Mouse (Mus musculus): ENCODE measurements at regions not wholly inside any gene's neighbourhood (a gene's known extent, or its start where the extent isn't known, plus 50 kb on each side); places are given as distances from the start of the nearest gene placed in this dataset.
A peak's percentile ranks its signal among the peaks of the same experiment; 100 is the strongest.

DNA sequence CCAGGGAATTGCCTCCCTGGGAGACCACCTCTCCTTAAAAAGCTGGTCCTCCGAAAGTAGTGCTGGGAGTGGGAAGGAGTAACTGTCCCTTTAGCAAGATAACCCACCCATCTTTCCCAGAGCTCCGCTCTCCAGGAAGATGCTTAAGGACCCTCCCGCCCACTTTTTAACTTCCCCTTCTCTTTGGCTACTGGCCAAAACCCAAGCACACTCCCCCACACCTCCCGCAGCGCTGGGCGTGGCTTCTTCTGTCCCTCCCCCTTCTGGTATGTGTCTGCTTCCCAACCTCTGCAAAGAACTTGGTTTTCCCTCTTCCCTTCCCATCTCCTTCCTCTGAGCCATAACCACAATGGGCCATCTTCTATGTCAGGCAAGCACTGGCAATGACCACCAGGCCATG, 85.4 kb downstream of the Rpap3 start:
- no peak for DNase-seq (ENCODE audit: low read depth, low spot score)

GRCm38 (mm10) chr15:97619764-97620163, 85.9 kb downstream of the Rpap3 start:
- DNase-seq (ENCODE audit: low read depth, low spot score), result no peak

- DNase-seq (ENCODE audit: low read depth, low spot score), result no peak
Observed at GRCm38 (mm10) chr15:97612325-97612724, 93.3 kb downstream of the Rpap3 start.

- no peak for DNase-seq (ENCODE audit: low read depth, low spot score)
Observed at GRCm38 (mm10) chr15:97610767-97611166, 94.9 kb downstream of the Rpap3 start.

- no peak for DNase-seq (ENCODE audit: low read depth, low spot score)
Observed at GRCm38 (mm10) chr15:97609496-97609895, 96.1 kb downstream of the Rpap3 start.

DNA sequence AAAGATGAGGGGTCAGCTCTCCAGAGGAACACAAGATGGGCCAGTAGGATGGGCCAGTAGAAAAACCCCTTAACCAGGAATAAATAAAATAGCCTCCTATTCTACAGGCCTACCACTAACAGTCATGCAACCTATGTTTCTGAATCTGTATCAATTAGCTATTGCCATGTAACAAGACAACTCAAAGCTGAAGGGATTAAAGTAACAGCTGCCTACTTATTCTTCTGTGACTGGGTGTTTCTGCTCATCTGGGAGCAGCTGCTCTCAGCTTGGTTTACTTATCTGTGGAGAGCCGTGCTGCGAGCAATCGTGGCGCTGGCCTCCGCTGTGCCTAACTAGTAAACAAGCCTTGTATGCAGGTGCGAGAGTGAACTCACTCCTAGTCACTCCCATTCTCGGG, 97.0 kb downstream of the Rpap3 start:
- no peak for DNase-seq (ENCODE audit: low read depth, low spot score)

GRCm38 (mm10) chr15:97607617-97608206, 97.9 kb downstream of the Rpap3 start:
- no peak for DNase-seq (ENCODE audit: low read depth, low spot score)

DNA sequence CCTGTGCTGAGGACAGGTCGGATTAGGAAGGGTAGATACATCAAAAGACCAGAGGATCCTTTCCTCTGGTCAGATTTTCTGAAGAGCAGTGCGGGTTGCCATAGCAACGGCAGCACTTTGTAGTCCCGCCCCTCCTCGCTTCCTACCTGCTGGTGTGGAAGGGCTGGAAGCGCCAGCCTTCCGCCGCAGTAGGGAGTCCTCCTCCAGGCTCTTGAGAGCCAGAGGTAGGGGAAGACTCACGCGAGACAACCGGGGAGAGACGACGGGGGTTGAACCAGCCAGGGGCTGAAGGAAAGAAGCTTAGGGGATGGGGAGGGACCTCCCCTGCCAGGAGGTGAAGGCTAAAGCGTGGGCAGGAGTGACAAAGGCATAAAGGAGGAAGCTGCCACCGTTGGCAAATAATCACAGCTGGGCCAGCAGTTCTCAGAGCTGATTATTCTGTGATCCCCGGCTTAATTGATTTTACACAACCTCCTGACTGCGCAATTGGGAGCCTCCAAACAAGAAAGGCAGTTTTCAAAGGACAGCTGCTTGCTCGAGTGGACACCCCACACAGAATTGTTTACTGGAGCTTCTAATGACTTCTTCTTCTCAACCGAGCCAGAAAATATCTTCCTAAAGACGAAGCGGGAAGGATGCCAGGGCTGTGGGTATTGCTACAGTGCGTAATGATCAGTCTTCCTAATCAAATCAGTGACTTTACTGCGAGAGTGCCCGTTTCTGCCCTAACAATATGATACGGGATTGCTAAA, 98.8 kb downstream of the Rpap3 start:
- DNase-seq (ENCODE audit: low read depth, low spot score), result peak; percentile 62

GRCm38 (mm10) chr15:97606232-97606629, 99.4 kb downstream of the Rpap3 start:
- DNase-seq (ENCODE audit: low read depth, low spot score), result no peak

GRCm38 (mm10) chr15:97605791-97606190, 99.8 kb downstream of the Rpap3 start:
- DNase-seq (ENCODE audit: low read depth, low spot score), result no peak

GRCm38 (mm10) chr15:97603492-97603891, 102.1 kb downstream of the Rpap3 start:
- DNase-seq (ENCODE audit: low read depth, low spot score), result no peak

DNA sequence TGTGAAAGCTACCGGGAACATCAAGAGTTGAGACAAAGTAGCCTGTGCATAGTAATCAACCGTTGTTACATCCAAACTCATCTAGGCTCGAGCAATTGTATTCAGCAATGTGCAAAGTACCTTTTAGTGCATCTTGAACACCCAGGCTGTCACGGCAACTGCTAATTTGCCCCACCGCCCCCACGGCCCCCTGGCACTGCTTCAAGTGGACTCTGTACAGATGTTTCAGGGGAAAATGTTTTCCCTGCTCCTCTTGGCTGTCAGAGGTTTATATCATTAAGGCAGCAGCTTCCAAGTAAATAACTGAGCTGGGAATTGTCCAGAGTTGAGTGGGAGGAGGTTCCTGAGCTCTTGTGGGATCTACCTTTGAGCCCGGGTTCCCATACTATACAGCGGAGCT, 107.4 kb downstream of the Rpap3 start:
- DNase-seq (ENCODE audit: low read depth, low spot score), result no peak

GRCm38 (mm10) chr15:97596514-97597081, 109.0 kb downstream of the Rpap3 start:
- DNase-seq (ENCODE audit: low read depth, low spot score), result no peak

DNA sequence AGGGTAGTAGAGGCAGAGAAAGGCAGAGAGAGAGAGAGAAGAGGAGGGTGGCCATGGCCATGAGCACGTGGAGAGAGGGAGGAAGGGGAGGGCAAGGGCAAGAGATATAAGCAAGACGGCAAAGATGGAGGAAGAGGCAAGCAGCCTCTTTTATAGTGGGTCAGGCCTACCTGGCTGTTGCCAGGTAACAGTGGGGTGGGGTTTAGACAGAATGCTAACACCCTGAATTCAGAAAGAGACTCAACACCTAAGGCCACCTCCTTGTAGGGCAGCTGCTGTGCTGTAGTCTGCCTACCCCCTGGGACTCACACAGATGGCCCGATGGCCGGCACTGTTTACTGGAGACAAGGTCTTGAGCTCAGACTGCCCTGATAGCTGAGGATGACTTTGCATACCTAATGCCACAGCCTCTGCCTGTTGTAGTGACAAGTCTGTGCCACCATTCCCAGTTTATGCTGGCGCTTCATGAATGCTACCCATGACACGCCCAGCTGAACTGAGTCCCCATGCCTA, 110.3 kb downstream of the Rpap3 start:
- DNase-seq (ENCODE audit: low read depth, low spot score), result no peak

- no peak for DNase-seq (ENCODE audit: low read depth, low spot score)
Observed at GRCm38 (mm10) chr15:97593781-97594600, 111.6 kb downstream of the Rpap3 start.

DNA sequence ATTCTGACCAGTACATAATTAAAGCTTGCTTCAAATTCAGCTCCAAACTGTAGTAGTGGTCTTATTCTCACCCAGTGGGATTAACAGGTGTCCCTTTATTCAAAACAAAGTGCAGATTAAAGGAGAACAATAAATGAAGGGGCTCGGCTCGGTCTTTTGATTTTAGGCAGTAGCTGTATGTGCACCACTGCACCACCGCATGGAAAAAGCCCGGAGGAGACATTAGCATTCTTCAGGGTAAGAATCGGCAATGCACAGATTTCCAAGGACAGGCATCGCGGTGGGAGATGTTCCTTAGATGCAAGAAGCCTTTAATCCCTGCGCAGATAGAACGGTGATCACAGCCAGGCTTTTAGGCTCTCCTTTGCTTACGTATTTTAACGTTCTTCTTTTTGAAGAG, 112.8 kb downstream of the Rpap3 start:
- no peak for DNase-seq (ENCODE audit: low read depth, low spot score)

GRCm38 (mm10) chr15:97591406-97591805, 114.2 kb downstream of the Rpap3 start:
- DNase-seq (ENCODE audit: low read depth, low spot score), result no peak

GRCm38 (mm10) chr15:97590732-97591292, 114.8 kb downstream of the Rpap3 start:
- no peak for DNase-seq (ENCODE audit: low read depth, low spot score)

DNA sequence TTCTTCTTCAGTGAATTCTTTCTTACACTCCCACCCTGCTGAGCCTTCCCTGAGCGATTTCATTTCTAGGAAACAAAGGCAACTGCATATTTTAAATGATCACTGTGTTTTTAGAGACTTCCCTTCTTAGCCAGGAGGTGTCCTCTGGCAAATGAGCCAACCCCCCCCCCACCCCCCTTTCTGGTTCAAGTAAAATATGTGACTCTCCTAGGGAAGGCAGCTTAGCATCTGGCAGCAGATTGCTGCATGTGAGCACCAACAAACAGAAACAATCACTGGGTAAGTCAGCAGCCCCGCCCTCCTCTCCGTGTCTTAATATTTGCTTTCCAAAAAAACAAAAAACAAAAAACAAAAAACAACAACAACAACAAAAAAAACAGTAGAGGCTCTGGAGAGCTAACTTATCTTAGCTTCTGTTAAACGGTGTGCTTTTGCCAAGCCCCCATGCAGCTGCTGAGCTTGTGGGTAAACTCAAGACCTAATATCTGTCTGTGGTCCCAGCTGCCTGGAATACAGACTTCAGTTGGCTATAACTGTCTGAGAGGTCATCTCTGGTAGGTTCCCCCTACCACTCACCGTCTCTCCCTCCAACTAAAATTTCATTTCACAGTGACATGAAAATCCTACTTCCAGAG, 117.9 kb downstream of the Rpap3 start:
- no peak for DNase-seq (ENCODE audit: low read depth, low spot score)

- peak; percentile 57 for DNase-seq (ENCODE audit: low read depth, low spot score)
Observed at GRCm38 (mm10) chr15:97581724-97582154, 123.9 kb downstream of the Rpap3 start.

DNA sequence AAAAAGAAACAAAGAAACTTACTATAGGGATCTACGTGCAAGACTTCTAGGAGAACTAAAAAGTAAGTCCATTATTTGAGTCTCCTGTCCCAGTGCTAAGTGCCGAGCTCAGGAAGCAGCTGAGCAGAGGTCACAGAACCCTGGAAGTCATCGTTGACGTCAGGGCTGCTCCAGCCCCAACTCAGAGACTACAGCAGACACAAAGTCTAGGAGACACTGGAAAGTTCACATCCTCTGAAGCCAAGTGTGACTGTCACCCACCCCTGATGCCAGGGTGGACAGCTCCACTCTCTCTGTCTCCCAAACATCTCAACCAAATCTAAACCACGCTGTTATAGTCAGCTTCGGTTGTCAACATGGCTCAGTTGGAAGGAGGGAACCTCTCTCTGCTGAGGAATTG, 124.9 kb downstream of the Rpap3 start:
- no peak for DNase-seq (ENCODE audit: low read depth, low spot score)

Measured in embryo, embryonic 11.5 days (tissue).